Mouse (Mus musculus): ENCODE data around the gene Gpr108. TPM values are rescaled to one million over a fixed set of nuclear protein-coding genes. Genes with fewer than 3 reads are reported as not detected.

The Gpr108 gene
- polyA plus RNA-seq, 1 experiment from 2014 or later: 31.9 TPM

DNA sequence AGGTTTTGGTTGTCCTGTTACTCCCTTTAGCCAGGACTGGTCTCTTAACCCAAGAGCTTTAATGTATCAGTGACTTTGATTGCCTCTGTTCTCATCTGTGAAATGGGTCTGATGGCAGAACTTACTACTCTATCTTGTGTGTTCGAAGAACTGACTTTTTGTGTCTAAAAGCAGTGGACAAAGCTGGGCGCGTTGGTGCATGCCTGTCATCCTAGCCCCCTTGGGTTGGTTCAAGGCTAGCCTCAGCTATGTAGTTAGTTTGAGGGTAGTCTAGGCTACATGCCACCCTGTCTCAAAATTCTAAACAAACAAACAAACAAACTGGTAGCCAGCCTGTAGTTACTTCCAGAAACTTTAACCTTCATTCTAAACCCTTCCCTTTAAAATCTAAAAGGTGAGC, 3.2 kb upstream of the Gpr108 start:
- Histone ChIP-seq H3K36me3 (peaks cover 32% of the 10 kb centered on the region), H3K9me3 (no peaks in the 10 kb centered on the region), H3K9ac (no peak overlapping the region), H3K27ac (no peak overlapping the region), H3K4me1 (peaks cover 20% of the 10 kb centered on the region), H3K4me3 (peak overlapping the region; percentile 72; the same call in 1 of the 2 replicates), H3K27me3 (no peaks in the 10 kb centered on the region), H3K4me2 (replicated peaks) (no peak overlapping the region)
- WGBS: 97% methylated on average over 3 of the region's 3 CpGs
- ATAC-seq (ENCODE audit: insufficient number of reproducible peaks, insufficient read depth, low FRiP score, low TSS enrichment): no peak

DNA sequence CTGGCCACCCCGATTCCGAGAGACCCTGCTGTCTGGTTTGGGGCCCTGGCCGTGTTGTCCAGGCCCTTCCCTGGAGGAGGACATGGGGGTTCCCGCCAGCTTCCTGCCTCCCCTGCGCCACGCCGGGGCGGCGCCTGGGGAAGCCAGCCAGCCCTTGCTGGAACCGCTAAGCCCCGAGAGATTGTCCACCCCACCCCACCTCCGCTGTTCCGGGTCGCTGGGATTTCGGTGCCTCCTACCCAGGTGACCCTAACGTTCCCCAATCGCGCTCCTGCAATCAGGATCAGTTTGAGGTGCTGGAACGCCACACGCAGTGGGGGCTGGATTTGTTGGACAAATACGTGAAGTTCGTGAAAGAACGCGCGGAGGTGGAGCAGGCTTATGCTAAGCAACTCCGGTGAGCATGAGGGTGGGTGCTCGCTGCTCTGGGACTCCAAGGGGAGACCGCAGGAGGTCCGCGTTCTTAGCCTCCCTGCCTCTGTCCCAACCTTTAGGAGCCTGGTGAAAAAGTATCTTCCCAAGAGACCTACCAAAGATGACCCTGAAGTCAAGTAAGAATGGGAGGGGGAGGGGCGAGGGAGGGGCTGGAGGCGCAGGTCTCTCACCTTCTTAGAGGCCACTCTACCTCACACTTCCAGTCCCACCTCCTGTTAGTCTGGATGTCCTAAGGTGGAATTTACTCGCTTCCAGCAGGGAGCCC, 2.4 kb upstream of the Gpr108 start:
- Histone ChIP-seq H3K9me3 (no peaks in the 10 kb centered on the region), H3K9ac (peak overlapping the region; percentile 71), H3K4me2 (replicated peaks) (peak overlapping the region; percentile 93), H3K4me1 (peaks cover 24% of the 10 kb centered on the region), H3K36me3 (peaks cover 26% of the 10 kb centered on the region), H3K27me3 (no peaks in the 10 kb centered on the region), H3K4me3 (peak overlapping the region; percentile 72), H3K27ac (no peak overlapping the region)
- ATAC-seq (ENCODE audit: insufficient number of reproducible peaks, insufficient read depth, low FRiP score, low TSS enrichment): no peak
- 3% methylated on average over 33 of the region's 33 CpGs for WGBS

DNA sequence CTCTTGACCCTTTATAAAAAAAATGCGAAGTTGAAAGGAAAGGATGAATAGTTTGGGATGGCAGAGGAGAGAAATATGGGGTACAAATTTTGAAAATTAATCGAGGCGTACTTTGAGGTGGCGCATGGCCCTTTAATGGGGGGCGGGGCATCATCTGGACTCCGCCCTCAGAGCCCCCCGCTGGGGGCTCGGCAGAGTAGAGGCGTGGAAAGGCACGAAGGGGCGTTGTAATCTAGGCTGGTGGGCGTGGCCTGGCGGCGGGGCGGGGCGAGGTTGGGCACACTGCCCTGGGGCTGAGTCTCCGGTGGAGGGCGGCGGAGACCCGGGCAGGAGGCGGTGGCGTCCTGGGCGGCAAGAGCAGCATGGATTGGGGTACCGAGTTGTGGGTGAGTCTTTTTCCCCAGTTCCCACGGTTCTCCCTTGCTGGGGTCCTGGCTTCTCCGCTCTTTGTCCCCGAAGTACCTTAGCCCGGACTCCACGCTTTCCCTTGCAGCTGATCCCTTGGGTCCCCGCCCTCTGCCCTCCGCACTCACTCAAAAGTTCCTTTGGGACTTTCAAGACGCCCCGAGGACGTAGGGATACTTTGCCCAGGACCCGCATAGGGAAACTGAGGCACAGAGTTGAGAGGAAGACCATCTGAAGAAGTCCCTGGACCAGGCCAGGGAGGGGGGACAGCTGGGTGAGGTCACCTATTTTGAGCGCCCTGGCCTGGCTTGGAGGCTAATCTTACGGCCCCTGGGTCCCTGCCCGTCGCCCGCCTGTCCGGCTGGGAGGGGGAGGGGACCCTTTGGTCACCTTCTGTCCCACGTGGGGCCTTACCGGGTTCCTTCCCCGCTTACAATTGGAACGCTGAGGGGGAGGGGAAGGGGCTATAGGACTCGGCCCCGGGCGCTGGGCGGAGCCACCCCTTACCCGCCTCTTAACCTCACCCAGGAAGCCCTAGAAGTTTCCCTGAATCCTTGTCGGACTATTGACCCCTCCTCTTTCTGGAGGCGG, 1.2 kb upstream of the Gpr108 start, which contains the start of gene Trip10:
TSS of gene Trip10 (plus strand) at position 270 of the 996 bp plus-strand sequence.
- H3K9ac ChIP-seq: peak within 1 kb of the TSS; percentile 71
- H3K4me1 ChIP-seq: peaks cover 24% of the 10 kb centered on the region
- H3K27me3 ChIP-seq: no peaks in the 10 kb centered on the region
- WGBS: under 1% methylated on average over 52 of the region's 52 CpGs
- H3K36me3 ChIP-seq: peaks cover 19% of the 10 kb centered on the region
- H3K4me3 ChIP-seq: peak within 1 kb of the TSS; percentile 72
- peak; percentile 0; the same call in 1 of the 2 replicates for ATAC-seq (ENCODE audit: insufficient number of reproducible peaks, insufficient read depth, low FRiP score, low TSS enrichment)
- H3K9me3 ChIP-seq: no peaks in the 10 kb centered on the region
- peak within 1 kb of the TSS; percentile 91 for H3K27ac ChIP-seq
- peak within 1 kb of the TSS; percentile 93 for H3K4me2 ChIP-seq (replicated peaks)

DNA sequence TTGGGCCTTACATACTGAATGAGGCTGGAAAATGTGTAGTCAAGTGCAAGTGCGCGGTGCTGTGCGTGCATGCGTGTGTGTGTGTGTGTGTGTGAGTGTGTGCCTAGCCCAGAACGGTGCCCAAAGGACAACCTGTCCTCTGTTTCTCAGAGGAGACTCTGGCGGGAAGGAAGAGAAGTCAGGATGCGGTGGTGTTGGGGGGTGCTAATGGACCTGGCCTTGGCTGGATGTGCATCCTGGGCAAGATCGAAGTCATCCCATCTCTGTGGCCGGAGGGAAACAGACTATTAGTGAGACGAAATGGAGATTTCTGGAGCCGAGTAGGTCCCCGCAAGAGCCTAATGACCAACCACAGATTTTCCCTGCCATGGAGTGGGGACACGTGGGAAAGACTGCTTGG, 525 bp upstream of the Gpr108 start:
- peaks cover 24% of the 10 kb centered on the region for H3K4me1 ChIP-seq
- peak overlapping the region; percentile 93 for H3K4me2 ChIP-seq (replicated peaks)
- peak overlapping the region; percentile 91 for H3K27ac ChIP-seq
- no peaks in the 10 kb centered on the region for H3K27me3 ChIP-seq
- ATAC-seq (ENCODE audit: insufficient number of reproducible peaks, insufficient read depth, low FRiP score, low TSS enrichment): no peak
- H3K4me3 ChIP-seq: peak overlapping the region; percentile 72
- H3K9ac ChIP-seq: peak overlapping the region; percentile 27
- WGBS: 8% methylated on average over 13 of the region's 13 CpGs
- H3K36me3 ChIP-seq: peaks cover 12% of the 10 kb centered on the region; the same call in 1 of the 2 replicates
- no peaks in the 10 kb centered on the region for H3K9me3 ChIP-seq

DNA sequence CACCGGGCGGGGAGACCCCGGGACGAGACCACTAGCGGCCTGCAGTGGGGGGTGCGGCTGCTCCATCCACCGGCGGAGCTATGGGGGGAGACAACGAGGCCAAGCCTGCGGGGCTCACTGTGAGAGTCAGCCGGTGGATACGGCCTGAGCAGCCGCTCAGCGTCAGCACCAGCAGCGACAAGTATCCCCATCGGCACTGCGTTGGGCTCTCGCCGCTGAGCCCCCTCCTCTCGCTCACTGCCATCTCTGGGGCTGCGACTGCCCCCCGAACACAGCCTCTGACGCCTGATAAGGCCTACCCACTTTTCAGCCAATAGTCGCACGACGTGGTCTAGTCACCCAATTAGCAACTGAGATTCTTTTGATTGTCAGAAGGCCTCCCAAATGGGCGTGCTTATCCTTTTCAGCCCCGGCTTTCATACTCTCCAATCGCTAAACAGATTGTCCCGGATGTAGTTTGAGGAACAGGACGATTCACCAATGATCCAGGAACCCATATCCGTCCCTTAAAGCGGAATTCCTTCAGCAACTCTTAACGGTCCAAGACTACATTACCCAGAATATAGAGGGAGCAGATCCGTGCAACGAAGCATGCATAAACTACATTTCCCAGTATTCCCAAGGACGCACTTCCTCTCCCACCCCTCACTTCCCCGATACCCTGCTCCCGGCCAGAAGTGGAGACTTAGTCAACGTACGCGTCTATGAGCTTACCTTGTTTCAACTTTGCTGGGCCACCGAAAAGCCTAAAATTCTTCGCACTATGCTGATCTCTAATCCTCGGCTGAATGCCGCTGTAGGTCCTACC, 649 bp downstream of the Gpr108 start:
- ATAC-seq (ENCODE audit: insufficient number of reproducible peaks, insufficient read depth, low FRiP score, low TSS enrichment): peak; percentile 96
- H3K4me2 ChIP-seq (replicated peaks): peak overlapping the region; percentile 93
- H3K36me3 ChIP-seq: peaks cover 10% of the 10 kb centered on the region; the same call in 1 of the 2 replicates
- peak overlapping the region; percentile 94 for H3K27ac ChIP-seq
- no peaks in the 10 kb centered on the region for H3K27me3 ChIP-seq
- H3K4me1 ChIP-seq: peaks cover 24% of the 10 kb centered on the region
- H3K9ac ChIP-seq: peak overlapping the region; percentile 68
- H3K4me3 ChIP-seq: peak overlapping the region; percentile 72
- WGBS: under 1% methylated on average over 46 of the region's 46 CpGs
- H3K9me3 ChIP-seq: no peaks in the 10 kb centered on the region

DNA sequence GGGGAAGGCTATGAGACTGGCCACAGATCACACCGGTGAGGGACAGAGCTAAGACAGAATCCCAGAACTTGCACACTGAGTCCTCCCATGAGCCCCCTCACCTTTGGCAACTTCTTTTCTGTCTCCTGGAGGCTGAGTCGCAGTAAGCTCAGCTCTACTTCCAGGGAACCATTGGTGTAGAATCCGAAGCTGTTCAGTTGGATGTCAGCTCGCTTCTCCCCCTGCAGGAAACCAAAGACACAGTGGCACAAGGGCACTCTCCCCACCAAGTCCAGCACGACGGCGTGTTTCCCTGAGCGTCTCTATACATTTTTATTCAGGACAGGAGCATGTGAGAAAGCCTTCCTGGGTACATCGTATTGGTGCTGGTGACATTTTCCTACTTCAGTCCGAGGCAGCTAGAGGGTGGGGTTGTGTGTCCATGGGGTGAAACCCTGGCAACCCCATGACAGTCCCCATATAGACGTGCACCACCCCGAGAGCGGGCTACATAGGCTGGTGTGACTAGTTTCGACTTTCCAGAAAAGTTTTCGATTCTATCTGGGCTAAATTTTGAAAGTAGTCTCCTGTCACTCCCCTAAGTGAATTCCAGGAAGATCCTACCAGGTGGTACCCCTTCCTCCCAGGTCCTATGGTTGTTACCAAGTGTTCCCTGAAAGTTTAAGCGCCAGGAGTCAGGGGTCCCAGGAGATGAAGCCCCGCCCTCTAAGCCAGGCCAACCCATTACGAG, 1.4 kb downstream of the Gpr108 start:
- 5% methylated on average over 18 of the region's 18 CpGs for WGBS
- no peak; the same call in 1 of the 2 replicates for ATAC-seq (ENCODE audit: insufficient number of reproducible peaks, insufficient read depth, low FRiP score, low TSS enrichment)
- Histone ChIP-seq H3K4me1 (peaks cover 24% of the 10 kb centered on the region), H3K4me2 (replicated peaks) (peak overlapping the region; percentile 81), H3K27ac (peak overlapping the region; percentile 94), H3K27me3 (no peaks in the 10 kb centered on the region), H3K9me3 (0 out of 2 replicates have a peak, but pooled peaks cover 1% of the 10 kb centered on the region), H3K36me3 (peaks cover 17% of the 10 kb centered on the region), H3K4me3 (peak overlapping the region; percentile 60), H3K9ac (peak overlapping the region; percentile 68)

DNA sequence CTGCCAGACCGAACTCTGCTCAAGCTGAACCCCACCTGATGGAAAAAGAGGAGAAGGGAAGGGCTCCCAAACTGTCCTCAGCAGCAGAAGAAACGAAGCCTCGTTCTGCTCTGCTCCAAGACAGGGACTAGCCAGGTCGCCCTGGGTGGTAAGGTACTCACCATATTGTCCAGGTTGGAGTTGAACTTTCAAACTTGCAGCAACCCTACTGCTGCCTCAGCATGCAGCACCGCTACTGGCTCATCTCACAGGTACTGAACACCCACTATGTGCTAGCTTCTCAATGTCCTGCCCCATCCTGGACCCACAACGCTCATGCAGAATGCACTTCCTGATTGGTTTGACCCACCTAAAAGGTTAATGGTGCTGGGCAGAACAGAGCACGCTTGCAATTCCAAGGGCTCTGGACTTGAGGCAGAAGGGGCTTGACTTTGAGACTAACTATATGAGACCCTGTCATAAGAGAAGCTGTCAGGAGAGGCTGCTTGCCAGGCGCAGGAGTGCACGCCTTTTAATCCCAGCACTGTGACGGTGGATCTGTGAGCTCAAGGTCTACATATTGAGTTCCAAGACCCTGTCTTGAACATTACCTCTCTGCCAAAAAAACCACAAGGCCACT, 2.8 kb downstream of the Gpr108 start:
- WGBS: 90% methylated on average over 10 of the region's 10 CpGs

DNA sequence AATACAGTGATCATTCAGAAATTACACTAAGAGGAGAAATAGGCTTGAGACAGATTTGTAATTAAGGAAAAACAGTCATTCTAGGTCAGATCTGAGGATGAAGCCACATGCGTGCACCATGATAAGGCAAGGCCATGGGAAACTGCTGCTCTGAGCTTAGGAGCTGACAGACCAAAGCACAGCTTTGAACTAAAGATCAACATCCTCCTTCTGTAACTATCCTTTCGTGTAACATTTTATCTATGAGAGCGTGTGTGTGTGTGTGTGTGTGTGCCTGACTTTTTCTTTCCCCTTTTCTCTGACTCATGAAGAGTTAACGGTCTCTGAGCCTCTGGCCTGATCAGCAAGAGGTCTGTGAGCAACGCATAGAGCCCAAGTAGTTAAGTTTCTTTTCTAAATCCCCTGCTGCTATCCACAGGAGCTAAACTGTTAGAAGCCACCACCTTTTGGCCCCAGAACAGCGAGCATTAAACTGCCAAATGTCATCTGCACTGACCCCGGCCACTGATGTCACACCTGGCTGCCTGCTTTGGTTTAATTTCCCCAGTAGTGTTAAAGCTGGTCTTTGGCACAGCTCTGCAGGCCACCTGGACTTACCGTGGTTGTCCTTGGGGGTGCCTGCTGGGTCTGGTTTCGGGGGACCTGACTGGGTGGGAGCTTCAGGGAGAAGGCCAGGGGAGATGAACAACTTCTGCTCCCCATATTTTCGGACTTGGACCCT, 4.4 kb downstream of the Gpr108 start:
- Histone ChIP-seq H3K9me3 (0 out of 2 replicates have a peak, but pooled peaks cover 5% of the 10 kb centered on the region), H3K9ac (no peak overlapping the region), H3K4me2 (replicated peaks) (no peak overlapping the region), H3K27me3 (no peaks in the 10 kb centered on the region), H3K4me1 (peaks cover 12% of the 10 kb centered on the region), H3K27ac (no peak overlapping the region), H3K36me3 (peaks cover 22% of the 10 kb centered on the region), H3K4me3 (no peak overlapping the region)
- 75% methylated on average over 10 of the region's 10 CpGs for WGBS
- ATAC-seq (ENCODE audit: insufficient number of reproducible peaks, insufficient read depth, low FRiP score, low TSS enrichment): no peak

More for the DNA sequence above, 2.8 kb downstream of the Gpr108 start:
- Histone ChIP-seq H3K9me3 (0 out of 2 replicates have a peak, but pooled peaks cover 5% of the 10 kb centered on the region), H3K4me1 (peaks cover 19% of the 10 kb centered on the region), H3K27me3 (no peaks in the 10 kb centered on the region), H3K27ac (no peak overlapping the region), H3K9ac (no peak overlapping the region), H3K4me3 (no peak overlapping the region), H3K36me3 (peaks cover 22% of the 10 kb centered on the region), H3K4me2 (replicated peaks) (no peak overlapping the region)
- no peak for ATAC-seq (ENCODE audit: insufficient number of reproducible peaks, insufficient read depth, low FRiP score, low TSS enrichment)

DNA sequence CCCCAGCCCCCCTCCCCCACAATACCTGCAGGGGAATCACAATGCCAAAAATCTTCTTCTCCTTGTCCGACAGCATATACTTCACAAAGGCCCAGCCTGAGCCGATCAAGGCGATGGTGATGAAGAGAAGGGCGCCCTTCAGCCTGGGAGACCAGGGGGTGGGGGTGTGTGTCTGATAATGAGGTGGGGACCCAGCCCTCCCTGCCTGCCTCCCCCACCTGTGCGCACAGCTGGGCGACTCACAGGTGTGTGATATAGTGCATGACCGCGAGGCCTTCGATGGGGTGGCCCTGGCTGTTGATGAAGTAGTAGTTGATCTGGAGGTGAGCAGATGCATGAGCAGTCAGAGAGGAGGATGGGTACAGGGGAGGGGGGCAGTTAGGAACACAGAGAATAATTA, 11.1 kb downstream of the Gpr108 start:
- WGBS: 97% methylated on average over 9 of the region's 9 CpGs

DNA sequence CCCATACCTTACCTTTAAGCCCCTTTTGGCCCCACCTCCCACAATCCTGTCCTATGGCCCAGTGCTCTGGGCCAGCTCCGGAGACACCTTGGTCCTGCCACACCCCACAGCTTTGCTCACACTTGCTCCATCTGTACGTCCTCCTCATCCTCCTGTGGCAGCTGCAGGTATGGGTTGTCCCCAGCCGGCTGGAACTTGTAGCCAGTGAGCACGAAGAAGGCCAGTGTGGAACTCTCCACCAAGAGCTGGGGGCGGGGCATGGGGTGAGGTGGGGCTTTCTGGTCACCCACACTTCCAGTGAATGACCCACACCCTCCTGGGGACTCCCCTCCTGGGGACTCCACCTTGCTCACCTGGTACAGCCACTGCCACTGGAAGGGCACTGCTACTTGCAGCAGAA, 12.4 kb downstream of the Gpr108 start:
- no peak overlapping the region for H3K27ac ChIP-seq
- no peaks in the 10 kb centered on the region for H3K27me3 ChIP-seq
- peaks cover 41% of the 10 kb centered on the region for H3K36me3 ChIP-seq
- H3K4me1 ChIP-seq: no peaks in the 10 kb centered on the region
- no peak overlapping the region for H3K4me2 ChIP-seq (replicated peaks)
- no peak overlapping the region for H3K4me3 ChIP-seq
- H3K9me3 ChIP-seq: no peaks in the 10 kb centered on the region
- no peak overlapping the region for H3K9ac ChIP-seq
- WGBS: 82% methylated on average over 5 of the region's 5 CpGs
- no peak for ATAC-seq (ENCODE audit: insufficient number of reproducible peaks, insufficient read depth, low FRiP score, low TSS enrichment)

More for the DNA sequence above, 11.1 kb downstream of the Gpr108 start:
- Histone ChIP-seq H3K9me3 (0 out of 2 replicates have a peak, but pooled peaks cover 5% of the 10 kb centered on the region), H3K27ac (no peak overlapping the region), H3K4me2 (replicated peaks) (no peak overlapping the region), H3K4me1 (no peaks in the 10 kb centered on the region), H3K27me3 (no peaks in the 10 kb centered on the region), H3K9ac (no peak overlapping the region), H3K36me3 (peaks cover 49% of the 10 kb centered on the region), H3K4me3 (no peak overlapping the region)
- ATAC-seq (ENCODE audit: insufficient number of reproducible peaks, insufficient read depth, low FRiP score, low TSS enrichment): no peak
